Mouse (Mus musculus) left cerebral cortex, adult 8-10 months (tissue): ENCODE measurements around the gene Kndc1. TPM values are rescaled to one million over a fixed set of nuclear protein-coding genes. Genes with fewer than 3 reads are reported as not detected.
A peak's percentile ranks its signal among the peaks of the same experiment; 100 is the strongest.

Experiments used
- DNase-seq, 2 experiments: peaks; one replicate each; pipeline ENCODE4 v3.0.0; 2022; ENCODE audit warnings: low spot score in 2 of 2
- total RNA-seq, 4 experiments: library from RNA; stranded (reverse); gene quantifications; 2 replicates each; pipeline ENCODE4 v1.2.4; 2022

Gene Kndc1
- total RNA-seq = 10 to 100 TPM; 77.0 to 82.3 (median 80.2) TPM

GRCm38 (mm10) chr7:139894655-139895557, at the start of gene Kndc1:
Kndc1 (plus strand) TSS chr7:139894696.
- peak; percentile 65 to 83 for DNase-seq

- no peak for DNase-seq
These were observed 49.4 kb upstream of the Kndc1 start for GRCm38 (mm10) chr7:139845101-139845500.

GRCm38 (mm10) chr7:139850152-139850551, 44.3 kb upstream of the Kndc1 start:
- no peak for DNase-seq

- DNase-seq = no peak
These were observed 43.8 kb upstream of the Kndc1 start for GRCm38 (mm10) chr7:139850677-139851076.

GRCm38 (mm10) chr7:139851098-139851497, 43.4 kb upstream of the Kndc1 start:
- peak in 1 of 2 experiments; percentile 53 for DNase-seq

GRCm38 (mm10) chr7:139855261-139855660, 39.2 kb upstream of the Kndc1 start:
- no peak for DNase-seq

GRCm38 (mm10) chr7:139861411-139861810, 33.1 kb upstream of the Kndc1 start:
- DNase-seq = peak; percentile 59 to 63

- no peak for DNase-seq
These were observed 31.4 kb upstream of the Kndc1 start for GRCm38 (mm10) chr7:139863076-139863475.

- no peak for DNase-seq
These were observed 30.2 kb upstream of the Kndc1 start for GRCm38 (mm10) chr7:139864253-139864652.

GRCm38 (mm10) chr7:139864871-139865270, 29.6 kb upstream of the Kndc1 start:
- DNase-seq = no peak

GRCm38 (mm10) chr7:139871014-139871413, 23.5 kb upstream of the Kndc1 start:
- no peak for DNase-seq

- DNase-seq = no peak
These were observed 17.2 kb upstream of the Kndc1 start for GRCm38 (mm10) chr7:139877167-139877792.

GRCm38 (mm10) chr7:139878122-139878521, 16.4 kb upstream of the Kndc1 start:
- no peak for DNase-seq

- no peak for DNase-seq
These were observed 15.9 kb upstream of the Kndc1 start for GRCm38 (mm10) chr7:139878621-139879020.

GRCm38 (mm10) chr7:139883545-139883944, 11.0 kb upstream of the Kndc1 start:
- no peak for DNase-seq

- no peak for DNase-seq
These were observed 2.7 kb upstream of the Kndc1 start for GRCm38 (mm10) chr7:139891779-139892178.

- no peak for DNase-seq
These were observed 1.8 kb downstream of the Kndc1 start for GRCm38 (mm10) chr7:139896271-139896670.

- no peak for DNase-seq
These were observed 2.3 kb downstream of the Kndc1 start for GRCm38 (mm10) chr7:139896796-139897195.

- no peak for DNase-seq
These were observed 4.1 kb downstream of the Kndc1 start for GRCm38 (mm10) chr7:139898606-139899005.

GRCm38 (mm10) chr7:139899505-139899904, 5.0 kb downstream of the Kndc1 start:
- peak in 1 of 2 experiments; percentile 81 for DNase-seq

- peak in 1 of 2 experiments; percentile 66 for DNase-seq
These were observed 6.0 kb downstream of the Kndc1 start for GRCm38 (mm10) chr7:139900456-139900855.

- DNase-seq = no peak
These were observed 6.4 kb downstream of the Kndc1 start for GRCm38 (mm10) chr7:139900896-139901295.

GRCm38 (mm10) chr7:139901981-139902380, 7.5 kb downstream of the Kndc1 start:
- DNase-seq = no peak
